Mouse (Mus musculus) retina, embryonic 14.5 days (tissue): Measurements from ENCODE around the gene Slc13a2.
A peak's percentile ranks its signal among the peaks of the same experiment; 100 is the strongest.

Experiments used
- DNase-seq: peaks from one replicate; pipeline ENCODE4 v3.0.0-alpha.2; 2015; ENCODE audit warnings: low spot score

The Slc13a2 gene

DNA sequence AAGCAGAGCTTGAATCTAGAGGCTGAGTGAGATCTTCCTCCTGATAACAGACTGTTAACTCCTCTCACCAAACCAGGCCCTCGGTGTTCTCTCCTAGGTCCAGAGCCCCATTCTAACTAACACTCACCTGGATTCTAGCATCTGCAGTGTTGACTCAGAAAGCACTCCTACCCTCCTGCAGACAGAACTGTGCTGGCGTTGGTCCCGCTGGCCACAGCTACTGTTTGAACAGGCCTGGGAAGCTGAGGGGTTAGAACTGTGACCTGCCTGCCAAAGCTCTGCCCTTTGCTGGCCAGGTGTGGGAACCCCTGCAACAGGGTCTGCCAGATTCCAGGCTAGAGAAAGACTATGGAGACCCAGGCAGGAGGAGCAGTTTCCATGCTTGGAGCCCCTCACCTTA lies 29.3 kb downstream of the Slc13a2 start:
- DNase-seq = no peak

- DNase-seq = no peak
These were observed 35.4 kb downstream of the Slc13a2 start, which contains the start of gene Foxn1 for GRCm38 (mm10) chr11:78386508-78387043. TSS of gene Foxn1 (minus strand) at chr11:78386558.

DNA sequence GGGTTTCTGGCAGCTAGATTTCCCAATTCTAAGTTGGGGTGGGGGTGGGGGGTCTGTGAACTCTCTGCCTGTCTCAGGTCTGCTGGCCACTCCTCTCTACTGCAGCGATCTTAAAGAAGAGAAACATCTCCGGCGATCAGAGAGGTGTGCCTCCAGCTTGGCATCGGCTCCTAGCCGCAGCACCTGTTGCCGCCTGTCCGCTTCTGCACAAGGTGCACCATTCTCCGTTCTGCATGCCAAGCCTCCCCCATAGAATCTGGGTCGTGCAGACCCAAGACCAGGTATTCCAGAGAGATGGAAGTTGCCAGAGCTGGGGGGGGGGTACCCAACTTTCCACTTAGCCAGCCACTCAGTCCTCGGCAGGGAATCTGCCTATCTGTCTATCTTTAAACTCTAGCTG lies 36.2 kb downstream of the Slc13a2 start:
- DNase-seq = no peak

- DNase-seq = no peak
These were observed 39.3 kb downstream of the Slc13a2 start for GRCm38 (mm10) chr11:78382701-78383100.

DNA sequence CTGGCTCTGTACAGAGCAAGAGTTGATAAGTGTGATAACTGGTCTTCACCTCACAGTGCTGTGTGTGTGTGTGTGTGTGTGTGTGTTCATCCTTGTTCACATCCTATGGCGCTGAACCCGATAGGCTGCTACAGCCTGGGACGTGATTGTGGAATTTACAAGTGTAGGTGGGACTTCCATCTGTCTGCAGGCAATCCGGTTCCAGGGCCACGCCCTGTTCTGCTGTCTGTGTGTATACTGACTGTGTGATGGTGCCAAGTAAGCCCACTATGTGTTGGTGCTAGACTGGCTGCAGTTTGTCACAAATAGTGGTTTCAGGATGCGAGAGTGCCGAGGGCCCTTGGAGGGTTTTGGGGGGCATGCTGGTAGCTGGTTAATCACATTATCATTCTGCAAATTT lies 39.7 kb downstream of the Slc13a2 start:
- DNase-seq = no peak

- no peak for DNase-seq
These were observed 41.0 kb downstream of the Slc13a2 start for GRCm38 (mm10) chr11:78380996-78381395.

- DNase-seq = no peak
These were observed 41.7 kb downstream of the Slc13a2 start for GRCm38 (mm10) chr11:78380351-78380750.

- DNase-seq = no peak
These were observed 44.4 kb downstream of the Slc13a2 start for GRCm38 (mm10) chr11:78377549-78378159.

GRCm38 (mm10) chr11:78374147-78374546 lies 47.9 kb downstream of the Slc13a2 start:
- no peak for DNase-seq

DNA sequence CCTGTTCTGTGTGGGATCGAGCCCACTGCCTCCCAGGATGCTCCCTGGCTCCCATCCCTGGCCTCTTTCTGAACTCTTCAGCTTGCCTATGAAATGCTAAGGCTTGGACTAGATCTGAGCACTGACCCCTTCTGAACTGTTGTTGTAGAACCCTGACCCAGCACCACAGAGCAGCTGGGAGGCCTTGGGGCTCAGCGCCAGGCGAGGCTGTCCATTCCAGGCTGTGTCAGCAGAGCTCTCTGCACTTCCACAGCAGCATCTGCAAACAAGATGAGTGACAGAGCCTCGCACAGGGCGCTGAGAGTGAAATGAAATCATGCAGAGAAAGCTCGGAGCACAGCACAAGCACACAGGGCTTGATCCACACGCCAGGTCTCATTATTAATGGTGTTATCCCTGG lies 49.4 kb downstream of the Slc13a2 start:
- DNase-seq = peak; percentile 18

DNA sequence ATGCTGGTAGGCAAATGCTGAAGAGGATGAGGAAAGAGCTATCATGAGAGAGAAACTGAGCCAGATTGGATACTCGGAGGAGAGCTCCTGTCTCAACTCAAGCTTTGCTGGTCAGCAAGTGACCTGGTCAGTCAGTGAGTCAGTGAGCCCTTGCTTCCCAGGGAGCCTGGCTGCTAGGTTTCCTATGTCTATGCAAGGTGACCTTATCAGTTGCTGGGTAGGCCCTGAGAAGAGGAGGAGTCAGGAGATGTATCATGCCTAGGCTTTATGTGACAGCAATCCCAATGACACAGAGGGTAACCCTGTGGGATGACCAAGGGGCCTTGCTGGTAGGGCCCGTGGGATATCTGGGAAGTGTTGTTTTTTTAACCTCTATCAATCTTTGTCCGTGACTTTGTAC lies 49.9 kb downstream of the Slc13a2 start:
- DNase-seq = no peak

- DNase-seq = no peak
These were observed 50.3 kb downstream of the Slc13a2 start for GRCm38 (mm10) chr11:78371711-78372110.

DNA sequence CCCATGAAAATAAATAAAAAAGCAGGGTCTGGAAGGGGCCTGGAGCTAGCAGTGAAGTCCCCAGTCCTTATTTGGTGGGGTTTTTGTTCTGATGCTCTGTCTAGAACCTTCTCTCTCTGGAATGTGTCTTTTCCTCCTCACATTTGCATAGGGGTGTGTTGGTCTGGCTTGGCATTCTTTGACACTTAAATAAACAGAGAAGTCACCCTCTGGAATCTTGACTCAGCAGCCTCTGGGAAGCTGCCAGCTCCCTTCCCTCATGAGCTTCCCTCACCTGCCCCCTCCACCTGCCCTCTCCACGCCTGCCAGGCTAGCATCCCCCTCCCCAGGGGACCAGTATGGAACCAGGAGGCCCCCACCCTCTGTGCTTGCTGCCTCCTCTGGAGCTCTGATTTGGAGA lies 51.6 kb downstream of the Slc13a2 start:
- no peak for DNase-seq

- DNase-seq = no peak
These were observed 54.4 kb downstream of the Slc13a2 start for GRCm38 (mm10) chr11:78367456-78368225.

GRCm38 (mm10) chr11:78364103-78364502 lies 57.9 kb downstream of the Slc13a2 start:
- DNase-seq = no peak

- DNase-seq = no peak
These were observed 58.6 kb downstream of the Slc13a2 start for GRCm38 (mm10) chr11:78363309-78364007.

DNA sequence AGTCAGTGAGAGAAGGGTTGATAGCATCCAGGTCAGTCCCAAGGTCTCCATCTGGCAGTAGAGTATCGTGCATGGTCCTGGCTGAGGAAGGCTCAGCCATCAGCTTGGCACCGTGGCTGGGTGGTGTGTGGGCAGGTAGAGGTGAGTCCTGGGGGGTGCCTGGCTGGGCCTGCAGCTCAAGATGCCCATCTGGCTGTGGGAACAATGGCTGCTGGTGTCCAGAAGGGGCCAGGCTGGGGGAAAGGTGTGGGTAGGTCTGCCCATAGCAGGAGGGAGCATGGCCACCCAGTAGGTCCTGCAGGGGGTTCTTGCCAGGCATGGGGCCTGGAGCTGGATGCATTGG lies 61.3 kb downstream of the Slc13a2 start:
- DNase-seq = no peak

DNA sequence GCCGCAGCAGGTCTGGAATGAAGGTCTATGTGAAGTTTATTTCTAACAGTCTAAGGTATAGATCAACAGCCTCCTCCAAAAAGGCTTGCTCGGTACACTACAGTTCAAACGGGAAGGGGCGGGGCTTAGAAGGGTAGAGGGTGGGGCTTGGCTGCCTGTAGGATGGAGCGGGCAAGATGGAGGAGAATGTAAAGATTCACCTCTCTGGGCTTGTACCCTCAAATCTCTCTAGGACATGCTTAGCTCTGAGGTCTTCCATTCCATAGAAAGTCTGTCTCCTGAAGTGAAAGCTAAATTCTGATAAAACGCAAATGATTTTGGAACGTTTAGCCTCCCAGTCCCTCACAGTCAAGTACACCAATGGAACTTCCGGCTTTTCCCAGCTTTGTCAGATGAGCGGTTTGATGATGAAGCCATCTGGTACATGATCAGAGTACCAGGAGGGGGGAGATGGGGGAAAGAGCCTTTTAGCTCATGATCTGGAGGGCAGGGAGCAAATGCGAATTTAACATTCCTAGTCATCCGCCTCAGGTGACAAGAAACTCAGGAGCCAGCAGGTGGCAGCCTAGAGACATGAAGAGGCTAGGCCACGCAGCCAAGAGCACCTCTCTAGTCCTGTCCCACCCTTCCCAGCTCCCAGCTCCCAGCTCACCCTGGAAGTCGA lies 61.8 kb downstream of the Slc13a2 start:
- peak; percentile 89 for DNase-seq

DNA sequence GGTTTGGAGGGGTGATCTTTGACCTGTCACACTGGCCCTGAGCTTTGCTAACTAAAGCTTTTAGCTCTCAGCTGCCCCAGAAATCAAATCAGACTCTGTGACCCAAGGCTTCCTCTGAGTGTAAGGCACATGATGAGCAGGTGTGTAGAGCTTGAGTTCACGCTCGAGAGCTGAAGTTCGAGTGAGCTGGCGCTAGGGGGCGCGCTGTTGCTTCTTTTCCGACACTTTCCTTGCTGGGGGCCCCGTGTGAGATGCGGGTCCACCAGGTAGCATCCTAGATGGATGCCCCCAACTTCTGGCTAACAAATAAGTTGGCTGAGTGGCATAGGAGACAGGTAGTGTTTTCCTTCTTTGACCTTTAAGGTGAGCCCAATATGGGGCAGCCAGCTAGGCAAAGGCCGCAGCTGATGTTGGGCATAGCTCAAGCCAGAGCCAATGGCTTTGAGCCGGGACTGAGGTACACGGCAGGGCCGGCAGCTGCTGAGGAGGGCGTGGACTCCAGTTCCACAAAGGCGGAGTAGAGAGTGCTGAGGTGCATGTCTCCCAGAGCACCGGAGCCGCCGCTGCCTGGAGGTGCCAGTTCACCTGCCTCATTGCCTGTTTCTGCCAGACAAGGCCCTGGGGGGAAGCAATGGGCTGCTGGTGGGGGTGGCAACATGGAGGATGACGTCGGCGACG lies 63.5 kb downstream of the Slc13a2 start:
- peak; percentile 66 for DNase-seq

- DNase-seq = peak; percentile 82
These were observed 66.4 kb downstream of the Slc13a2 start for GRCm38 (mm10) chr11:78355471-78356238.

- no peak for DNase-seq
These were observed 67.1 kb downstream of the Slc13a2 start for GRCm38 (mm10) chr11:78354905-78355304.
